Mouse (Mus musculus) intestine, postnatal 0 days (tissue): ENCODE data around the gene Zgpat. TPM values are rescaled to one million over a fixed set of nuclear protein-coding genes. Genes with fewer than 3 reads are reported as not detected.

Experiments
- ATAC-seq: fragments of 200-750 bp; cut with Nextera tagmentation; 2 replicates; pipeline ENCODE4 v1.8.0; 2017; ENCODE audit warnings: mild to moderate bottlenecking, moderate TSS enrichment, moderate library complexity
- H3K27ac ChIP-seq: fragments of 300-500 bp; sonication (generic); 2 replicates; pipeline ENCODE4 v1.5.1; 2014; ENCODE audit warnings: mild to moderate bottlenecking, low read depth, low read length, moderate library complexity
- H3K27me3 ChIP-seq: fragments of 300-500 bp; sonication (generic); replicated peaks from 2 replicates; pipeline ENCODE4 v1.6.1; 2014; ENCODE audit warnings: low read length, mixed read lengths; ENCODE audit not compliant: control insufficient read depth, insufficient read depth
- H3K36me3 ChIP-seq: fragments of 300-500 bp; sonication (generic); 2 replicates; pipeline ENCODE4 v1.6.1; 2014; ENCODE audit warnings: mild to moderate bottlenecking, moderate library complexity; ENCODE audit not compliant: control insufficient read depth, insufficient read depth
- H3K4me1 ChIP-seq: fragments of 300-500 bp; sonication (generic); replicated peaks from 2 replicates; pipeline ENCODE4 v1.6.1; 2014; ENCODE audit warnings: antibody characterized with exemption, low read length, mixed read lengths; ENCODE audit not compliant: control insufficient read depth, insufficient read depth
- H3K4me2 ChIP-seq: fragments of 300-500 bp; sonication (generic); replicated peaks from 2 replicates; pipeline ENCODE4 v1.6.1; 2014; ENCODE audit warnings: low read depth, mild to moderate bottlenecking, moderate library complexity
- H3K4me3 ChIP-seq: fragments of 300-500 bp; sonication (generic); 2 replicates; pipeline ENCODE4 v1.5.1; 2014; ENCODE audit warnings: low read depth, low read length
- H3K9ac ChIP-seq: fragments of 300-500 bp; sonication (generic); 2 replicates; pipeline ENCODE4 v1.6.1; 2014; ENCODE audit warnings: mild to moderate bottlenecking, low read depth, low read length
- H3K9me3 ChIP-seq: fragments of 300-500 bp; sonication (generic); 2 replicates; pipeline ENCODE4 v1.6.1; 2016; ENCODE audit warnings: mixed run types; ENCODE audit not compliant: control insufficient read depth
- CTCF ChIP-seq: sonication (generic); IDR thresholded peaks from 2 replicates; pipeline ENCODE4 v1.5.1; 2016; ENCODE audit warnings: low read depth, mild to moderate bottlenecking, control low read depth, antibody characterized with exemption, moderate library complexity
- WGBS: fragments of 180-500 bp; shearing (Covaris S2); extraction: QIAGEN DNeasy Blood & Tissue Kit; methylation state at CpG from one replicate; pipeline ENCODE4 v1.1.7; 2014; 5-methylcytosine and 5-hydroxymethylcytosine counted together
- polyA plus RNA-seq: library from polyadenylated mRNA; unstranded; fragments of >200 nt; fragmentation: Nextera tagmentation; extraction: Ambion mirVana; gene quantifications from 2 replicates; pipeline ENCODE4 v1.2.1, GENCODE M21; 2015

The Zgpat gene
- polyA plus RNA-seq, 1 experiment from 2014 or later = 23.8 TPM

- no peak for ATAC-seq
- no peaks in the 10 kb centered on the region for H3K36me3 ChIP-seq
- H3K4me2 ChIP-seq = no peak overlapping the region
- 11% methylated on average over 1 of the region's 1 CpGs for WGBS
- H3K27me3 ChIP-seq = no peaks in the 10 kb centered on the region
- no peak overlapping the region for H3K27ac ChIP-seq
- no peaks in the 10 kb centered on the region for H3K4me1 ChIP-seq
- no peaks in the 10 kb centered on the region for H3K9me3 ChIP-seq
- no peak overlapping the region for H3K4me3 ChIP-seq
- H3K9ac ChIP-seq = no peak overlapping the region
- no peak for TF ChIP-seq CTCF
These were observed 36.8 kb downstream of the Zgpat start for GRCm38 (mm10) chr2:181401497-181401896.

DNA sequence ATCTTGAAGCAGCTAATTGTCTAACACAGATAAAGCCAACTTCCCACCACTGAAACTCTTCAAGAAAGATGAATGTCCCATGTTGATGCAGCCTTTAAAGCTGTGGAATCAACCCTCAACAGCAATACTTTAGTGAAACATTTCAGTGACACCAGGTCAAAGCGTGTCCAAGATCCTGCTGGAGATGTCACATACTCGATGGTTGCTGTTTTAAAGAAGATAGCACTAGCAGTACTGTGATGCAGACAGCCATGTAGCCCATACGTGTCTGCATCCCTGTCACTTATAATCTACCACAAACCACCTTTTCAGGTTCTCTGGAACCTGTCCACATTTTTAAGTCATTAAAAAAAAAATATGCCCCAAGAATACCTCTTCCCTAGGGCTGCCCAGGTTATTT lies 39.0 kb downstream of the Zgpat start:
- TF ChIP-seq CTCF = no peak
- no peak overlapping the region for H3K9ac ChIP-seq
- H3K4me2 ChIP-seq = no peak overlapping the region
- 89% methylated on average over 3 of the region's 3 CpGs for WGBS
- no peaks in the 10 kb centered on the region for H3K9me3 ChIP-seq
- H3K27ac ChIP-seq = no peak overlapping the region
- H3K4me1 ChIP-seq = no peaks in the 10 kb centered on the region
- no peaks in the 10 kb centered on the region for H3K36me3 ChIP-seq
- ATAC-seq = no peak
- no peak overlapping the region for H3K4me3 ChIP-seq
- H3K27me3 ChIP-seq = no peaks in the 10 kb centered on the region

DNA sequence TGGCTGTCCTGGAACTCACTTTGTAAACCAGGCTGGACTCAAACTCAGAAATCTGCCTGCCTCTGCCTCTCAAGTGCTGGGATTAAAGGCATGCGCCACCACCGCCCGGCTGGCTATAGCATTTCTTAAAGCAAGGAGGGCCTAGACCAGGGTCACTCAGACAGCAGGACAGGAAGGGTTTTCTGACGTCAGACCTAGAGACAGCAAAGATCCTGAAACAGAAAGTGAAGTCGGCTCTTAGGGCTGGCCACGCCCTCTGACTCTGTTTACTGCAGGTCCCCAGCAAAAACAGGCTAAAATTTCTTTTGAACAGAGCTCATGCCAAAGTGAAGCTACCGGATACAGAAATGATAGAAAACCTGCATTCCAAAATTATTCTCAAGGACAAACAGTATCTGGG lies 44.9 kb downstream of the Zgpat start:
- Histone ChIP-seq H3K36me3 (no peaks in the 10 kb centered on the region), H3K27ac (no peak overlapping the region)
- no peak for ATAC-seq

DNA sequence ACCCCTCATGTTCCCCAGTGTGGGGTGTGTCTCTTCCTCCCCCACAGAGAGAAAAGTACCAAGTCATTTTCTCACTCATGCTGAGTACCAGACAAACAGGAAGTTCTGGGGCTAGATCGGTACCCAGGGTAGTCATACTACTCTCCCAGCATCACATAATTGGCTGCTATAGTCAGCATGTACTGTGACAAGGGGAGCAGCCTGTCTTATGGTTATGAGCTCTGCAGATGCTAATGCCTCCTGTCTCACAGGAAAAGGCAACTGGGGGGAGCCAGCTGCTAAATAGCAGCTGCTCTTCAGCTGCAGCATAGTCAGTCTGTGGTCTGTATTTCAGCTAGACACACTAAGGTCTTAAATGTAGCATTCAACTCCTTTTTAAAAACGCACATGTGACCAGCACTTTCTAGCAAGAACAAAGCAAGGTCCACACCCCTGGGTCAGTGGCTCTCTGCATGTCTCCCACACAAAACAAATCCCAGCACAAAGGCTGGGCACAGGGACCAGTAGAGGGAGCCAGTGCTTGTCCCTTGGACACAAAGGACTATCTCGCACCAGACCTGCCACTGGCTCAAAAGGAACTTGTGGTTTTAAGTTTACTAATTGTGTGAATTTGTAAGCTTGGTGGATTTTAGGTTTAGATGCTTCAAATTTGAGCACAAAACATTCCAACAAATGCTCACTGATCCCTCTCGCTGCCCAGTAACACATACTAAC lies 46.2 kb downstream of the Zgpat start:
- Histone ChIP-seq H3K27ac (no peak overlapping the region), H3K4me1 (no peaks in the 10 kb centered on the region), H3K4me3 (no peak overlapping the region), H3K27me3 (no peaks in the 10 kb centered on the region), H3K9ac (no peak overlapping the region), H3K36me3 (no peaks in the 10 kb centered on the region), H3K9me3 (no peaks in the 10 kb centered on the region), H3K4me2 (no peak overlapping the region)
- peak; percentile 91 for TF ChIP-seq CTCF
- no peak for ATAC-seq
- 44% methylated on average over 4 of the region's 4 CpGs for WGBS

More for the DNA sequence above, 44.9 kb downstream of the Zgpat start:
- Histone ChIP-seq H3K27me3 (no peaks in the 10 kb centered on the region), H3K4me1 (no peaks in the 10 kb centered on the region), H3K4me3 (no peak overlapping the region), H3K4me2 (no peak overlapping the region), H3K9ac (no peak overlapping the region), H3K9me3 (no peaks in the 10 kb centered on the region)
- TF ChIP-seq CTCF = no peak
- WGBS = 77% methylated on average over 7 of the region's 7 CpGs

GRCm38 (mm10) chr2:181413141-181413540 lies 48.4 kb downstream of the Zgpat start:
- Histone ChIP-seq H3K4me2 (no peak overlapping the region), H3K4me3 (no peak overlapping the region), H3K9me3 (no peaks in the 10 kb centered on the region), H3K4me1 (no peaks in the 10 kb centered on the region), H3K27ac (no peak overlapping the region), H3K9ac (no peak overlapping the region), H3K27me3 (no peaks in the 10 kb centered on the region), H3K36me3 (no peaks in the 10 kb centered on the region)
- WGBS = 46% methylated on average over 2 of the region's 2 CpGs
- no peak for ATAC-seq
- no peak for TF ChIP-seq CTCF

- H3K4me2 ChIP-seq = no peak overlapping the region
- 35% methylated on average over 3 of the region's 3 CpGs for WGBS
- H3K4me3 ChIP-seq = no peak overlapping the region
- no peak overlapping the region for H3K27ac ChIP-seq
- no peaks in the 10 kb centered on the region for H3K4me1 ChIP-seq
- no peaks in the 10 kb centered on the region for H3K9me3 ChIP-seq
- TF ChIP-seq CTCF = no peak
- H3K36me3 ChIP-seq = no peaks in the 10 kb centered on the region
- H3K27me3 ChIP-seq = no peaks in the 10 kb centered on the region
- ATAC-seq = no peak; the same call in 1 of the 2 replicates
- no peak overlapping the region for H3K9ac ChIP-seq
These were observed 51.2 kb downstream of the Zgpat start for GRCm38 (mm10) chr2:181415945-181416344.
